Mouse (Mus musculus) megakaryocyte, embryonic 14.5 days (primary cell): ENCODE data around the gene Mrpl1.

Experiments used
- FLI1 ChIP-seq: IDR thresholded peaks from 2 replicates; pipeline ENCODE4 v1.6.1; 2012; ENCODE audit warnings: low read length, inconsistent platforms, mixed read lengths
- GATA1 ChIP-seq: IDR thresholded peaks from 3 replicates; pipeline ENCODE4 v1.6.1; 2012; ENCODE audit warnings: mixed read lengths, low read length, inconsistent platforms, borderline replicate concordance

- TF ChIP-seq GATA1, result no peak
- TF ChIP-seq FLI1, result no peak
Observed at GRCm38 (mm10) chr5:96311677-96312076, 102.4 kb downstream of the Mrpl1 start.
